ENCODE assay signal across 10 mouse cellular contexts in the genomic region with DNA sequence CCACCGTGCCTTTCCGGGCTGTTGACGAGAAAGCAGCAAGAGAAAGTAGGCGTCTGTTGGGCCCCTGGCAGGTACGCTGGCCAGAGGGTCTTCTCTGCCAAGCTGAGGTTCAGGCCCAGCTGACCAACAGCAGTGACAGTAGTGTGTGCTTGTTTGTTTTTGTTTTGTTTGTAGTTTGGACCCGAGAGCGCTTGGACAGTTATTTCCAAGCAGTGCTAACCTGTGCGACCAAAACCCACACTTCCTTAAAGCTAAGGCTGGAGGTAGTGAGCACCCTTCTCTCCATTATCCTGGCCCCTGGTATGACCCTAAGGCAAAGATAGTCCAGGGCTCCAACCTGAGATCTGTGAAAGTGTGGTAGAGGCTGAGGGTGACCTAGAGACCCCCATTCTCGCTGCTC. TPM values are rescaled to one million over a fixed set of nuclear protein-coding genes. Genes with fewer than 3 reads are reported as not detected.
DNase-seq lines count a peak whose midpoint lies in the region; ATAC-seq lines count a peak whose summit lies in the region.
"Had no signal": no experiment of that assay in that cellular context is flagged by ENCODE, and none has a peak within 500 bp of the region (broad histone marks: within the 10 kb centered on the region; RNA-seq: fewer than 3 reads in every experiment).

No protein-coding gene starts in this region.

- H3K27me3 ChIP-seq in heart, embryonic 15.5 days: peaks cover 86% of the 10 kb centered on the region
- peaks cover 67% of the 10 kb centered on the region for H3K27me3 ChIP-seq in embryonic facial prominence, embryonic 11.5 days (ENCODE audit: control insufficient read depth, insufficient read depth, low read length)
- peaks cover 6% of the 10 kb centered on the region; the same call in 1 of the 2 replicates for H3K27me3 ChIP-seq in hindbrain, embryonic 14.5 days (ENCODE audit: control insufficient read depth, insufficient read depth, low read length)
- H3K27me3 ChIP-seq in midbrain, embryonic 12.5 days: peaks cover 95% of the 10 kb centered on the region

- H3K27ac ChIP-seq in heart, embryonic 15.5 days: no peak overlapping the region
- H3K27ac ChIP-seq in embryonic facial prominence, embryonic 11.5 days (replicated peaks; ENCODE audit: low read depth, low read length): no peak overlapping the region
- H3K27ac ChIP-seq in hindbrain, embryonic 14.5 days: peak overlapping the region; percentile 99
- H3K27ac ChIP-seq in midbrain, embryonic 12.5 days (replicated peaks): peak overlapping the region; percentile 99

- no peaks in the 10 kb centered on the region for H3K9me3 ChIP-seq in heart, embryonic 15.5 days (replicated peaks)
- H3K9me3 ChIP-seq in embryonic facial prominence, embryonic 11.5 days (replicated peaks; ENCODE audit: control insufficient read depth, low read length): no peaks in the 10 kb centered on the region
- H3K9me3 ChIP-seq in hindbrain, embryonic 14.5 days (ENCODE audit: control insufficient read depth, low read length): no peaks in the 10 kb centered on the region
- H3K9me3 ChIP-seq in midbrain, embryonic 12.5 days: no peaks in the 10 kb centered on the region

- H3K9ac ChIP-seq in heart, embryonic 15.5 days: no peak overlapping the region
- H3K9ac ChIP-seq in embryonic facial prominence, embryonic 11.5 days (replicated peaks; ENCODE audit: low read length): no peak overlapping the region
- peak overlapping the region; percentile 80 for H3K9ac ChIP-seq in hindbrain, embryonic 14.5 days
- peak overlapping the region; percentile 77 for H3K9ac ChIP-seq in midbrain, embryonic 12.5 days (replicated peaks)

- no peak for DNase-seq in heart, postnatal 14 days
- no peak for DNase-seq in embryonic facial prominence, embryonic 11.5 days (ENCODE audit: low spot score)
- DNase-seq in hindbrain, embryonic 14.5 days (ENCODE audit: low spot score): peak; percentile 36
- no peak for DNase-seq in layer of hippocampus, postnatal 25 days (ENCODE audit: extremely low spot score in 1 of 2, low spot score in 1 of 2)
- DNase-seq in thymus, postnatal 25 days: no peak
- no peak for DNase-seq in spleen, postnatal 14 days (ENCODE audit: low spot score in 2 of 2)
- DNase-seq: kidney, postnatal 10 days had no signal

- WGBS in heart, embryonic 15.5 days: 46% methylated on average over 9 of the region's 9 CpGs
- 25% methylated on average over 9 of the region's 9 CpGs for WGBS in embryonic facial prominence, embryonic 11.5 days
- WGBS in hindbrain, embryonic 14.5 days: 23% methylated on average over 9 of the region's 9 CpGs
- WGBS in midbrain, embryonic 12.5 days: 32% methylated on average over 9 of the region's 9 CpGs

- ATAC-seq in heart, embryonic 15.5 days (replicated peaks; ENCODE audit: insufficient number of reproducible peaks, insufficient read depth, low FRiP score, low read depth): no peak
- no peak for ATAC-seq in embryonic facial prominence, embryonic 11.5 days (replicated peaks; ENCODE audit: insufficient number of reproducible peaks, low FRiP score, low TSS enrichment, low read depth)
- no peak for ATAC-seq in hindbrain, embryonic 14.5 days (ENCODE audit: low FRiP score)
- no peak for ATAC-seq in midbrain, embryonic 12.5 days (ENCODE audit: low FRiP score, low read depth)

- H3K4me3 ChIP-seq in heart, embryonic 15.5 days: peak overlapping the region; percentile 46
- peak overlapping the region; percentile 36 for H3K4me3 ChIP-seq in embryonic facial prominence, embryonic 11.5 days (ENCODE audit: low read depth, low read length)
- peak overlapping the region; percentile 28 for H3K4me3 ChIP-seq in hindbrain, embryonic 14.5 days (replicated peaks; ENCODE audit: low read length)
- peak overlapping the region; percentile 42 for H3K4me3 ChIP-seq in midbrain, embryonic 12.5 days
- H3K4me3 ChIP-seq: erythroblast, embryonic 14.5 days had no signal

- peaks cover 22% of the 10 kb centered on the region for H3K4me1 ChIP-seq in heart, embryonic 15.5 days (replicated peaks)
- H3K4me1 ChIP-seq in embryonic facial prominence, embryonic 11.5 days (ENCODE audit: control insufficient read depth, insufficient read depth, low read length): no peaks in the 10 kb centered on the region; the same call in 1 of the 2 replicates
- peaks cover 88% of the 10 kb centered on the region for H3K4me1 ChIP-seq in hindbrain, embryonic 14.5 days (replicated peaks; ENCODE audit: control insufficient read depth, insufficient read depth, low read length)
- H3K4me1 ChIP-seq in midbrain, embryonic 12.5 days: peaks cover 98% of the 10 kb centered on the region

- intact Hi-C loops in heart, postnatal 14 days (cut with DNase I): no loop called here

- peak overlapping the region; percentile 71 for H3K4me2 ChIP-seq in heart, embryonic 15.5 days
- H3K4me2 ChIP-seq in embryonic facial prominence, embryonic 11.5 days (ENCODE audit: low read depth, low read length): no peak overlapping the region; the same call in 1 of the 2 replicates
- H3K4me2 ChIP-seq in hindbrain, embryonic 14.5 days (replicated peaks): peak overlapping the region; percentile 68
- H3K4me2 ChIP-seq in midbrain, embryonic 12.5 days (replicated peaks): peak overlapping the region; percentile 62

- no peaks in the 10 kb centered on the region for H3K36me3 ChIP-seq in heart, embryonic 15.5 days
- no peaks in the 10 kb centered on the region for H3K36me3 ChIP-seq in embryonic facial prominence, embryonic 11.5 days (replicated peaks; ENCODE audit: control insufficient read depth, insufficient read depth, low read depth, low read length)
- peaks cover 14% of the 10 kb centered on the region; the same call in 1 of the 2 replicates for H3K36me3 ChIP-seq in hindbrain, embryonic 14.5 days (replicated peaks; ENCODE audit: control insufficient read depth, insufficient read depth)
- H3K36me3 ChIP-seq in midbrain, embryonic 12.5 days: 0 out of 2 replicates have a peak, but pooled peaks cover 3% of the 10 kb centered on the region

RNA-seq across cellular contexts. Expression of gene Polg, which starts 49.7 kb away (rescaled TPM):
- 23.7 and 32.6 TPM in 2 replicates for polyA plus RNA-seq in heart, embryonic 15.5 days (2015; fragmentation: Nextera tagmentation; extraction: Ambion mirVana)
- 10 to 100 TPM; 51.4 to 54.7 TPM for total RNA-seq in heart, postnatal 14 days (2021)
- 19.7 and 21.3 TPM in 2 replicates for polyA plus RNA-seq in embryonic facial prominence, embryonic 11.5 days (2014; fragmentation: Nextera tagmentation; extraction: Ambion mirVana)
- 26.3 and 28.9 TPM in 2 replicates for polyA plus RNA-seq in hindbrain, embryonic 14.5 days (2014; fragmentation: Nextera tagmentation; extraction: Ambion mirVana)
- 41.2 and 44.5 TPM in 2 replicates for polyA plus RNA-seq in midbrain, embryonic 12.5 days (2016; fragmentation: Nextera tagmentation; extraction: Ambion mirVana)
- total RNA-seq in layer of hippocampus, postnatal 25 days (2021): 10 to 100 TPM; 74.2 to 91.0 TPM

Comparison
In these comparisons a context has a peak if more than half of its experiments do, and no peak if none do; other contexts are left out.
1. H3K27ac ChIP-seq: peak in hindbrain, embryonic 14.5 days (single experiment) and midbrain, embryonic 12.5 days (single experiment); none in heart, embryonic 15.5 days (single experiment) and embryonic facial prominence, embryonic 11.5 days (single experiment).
2. H3K9ac ChIP-seq: peak in hindbrain, embryonic 14.5 days (single experiment) and midbrain, embryonic 12.5 days (single experiment); none in heart, embryonic 15.5 days (single experiment) and embryonic facial prominence, embryonic 11.5 days (single experiment).
3. Peak in every context shown above with its lines, with median percentiles within 50 percentile points of each other: H3K4me3 ChIP-seq.